Mouse (Mus musculus) stomach, embryonic 16.5 days (tissue): ENCODE measurements around the gene Xpo5. TPM values are rescaled to one million over a fixed set of nuclear protein-coding genes. Genes with fewer than 3 reads are reported as not detected.

Experiments
- ATAC-seq: fragments of 200-750 bp; cut with Nextera tagmentation; 2 replicates; pipeline ENCODE4 v1.8.0; 2017; ENCODE audit warnings: moderate number of reproducible peaks, moderate TSS enrichment; ENCODE audit not compliant: insufficient read depth, low FRiP score
- H3K27ac ChIP-seq: fragments of 300-500 bp; sonication (generic); 2 replicates; pipeline ENCODE4 v1.5.1; 2014; ENCODE audit warnings: low read length
- H3K27me3 ChIP-seq: fragments of 300-500 bp; sonication (generic); 2 replicates; pipeline ENCODE4 v1.6.1; 2014; ENCODE audit warnings: low read length, control low read depth, mixed read lengths; ENCODE audit not compliant: control insufficient read depth, insufficient read depth
- H3K36me3 ChIP-seq: fragments of 300-500 bp; sonication (generic); 2 replicates; pipeline ENCODE4 v1.6.1; 2014; ENCODE audit warnings: low read length; ENCODE audit not compliant: control insufficient read depth, insufficient read depth
- H3K4me1 ChIP-seq: fragments of 300-500 bp; sonication (generic); 2 replicates; pipeline ENCODE4 v1.6.1; 2014; ENCODE audit warnings: low read length, control low read depth, mixed read lengths; ENCODE audit not compliant: control insufficient read depth, insufficient read depth
- H3K4me2 ChIP-seq: fragments of 300-500 bp; sonication (generic); 2 replicates; pipeline ENCODE4 v1.6.1; 2014; ENCODE audit warnings: low read depth, low read length, mixed read lengths
- H3K4me3 ChIP-seq: fragments of 300-500 bp; sonication (generic); replicated peaks from 2 replicates; pipeline ENCODE4 v1.5.1; 2014; ENCODE audit warnings: mild to moderate bottlenecking, low read length
- H3K9ac ChIP-seq: fragments of 300-500 bp; sonication (generic); 2 replicates; pipeline ENCODE4 v1.6.1; 2014; ENCODE audit warnings: low read length
- H3K9me3 ChIP-seq: fragments of 300-500 bp; sonication (generic); replicated peaks from 2 replicates; pipeline ENCODE4 v1.6.1; 2016; ENCODE audit warnings: low read length, control low read depth; ENCODE audit not compliant: control insufficient read depth
- WGBS: fragments of 180-500 bp; shearing (Covaris S2); extraction: QIAGEN DNeasy Blood & Tissue Kit; methylation state at CpG from one replicate; pipeline ENCODE4 v1.1.7; 2014; 5-methylcytosine and 5-hydroxymethylcytosine counted together
- polyA plus RNA-seq: library from polyadenylated mRNA; unstranded; fragments of >200 nt; fragmentation: Nextera tagmentation; extraction: Ambion mirVana; gene quantifications from 2 replicates; pipeline ENCODE4 v1.2.1, GENCODE M21; 2015

Xpo5 gene
- polyA plus RNA-seq, result 32.7 and 32.9 TPM in 2 replicates

- no peaks in the 10 kb centered on the region for H3K27me3 ChIP-seq
- peak within 1 kb of the TSS; percentile 89 for H3K4me3 ChIP-seq
- peaks cover 17% of the 10 kb centered on the region for H3K4me1 ChIP-seq
- H3K36me3 ChIP-seq, result peaks cover 6% of the 10 kb centered on the region; the same call in 1 of the 2 replicates
- peak; percentile 96 for ATAC-seq
- H3K9me3 ChIP-seq, result no peaks in the 10 kb centered on the region
- H3K9ac ChIP-seq, result peak within 1 kb of the TSS; percentile 91
- peak within 1 kb of the TSS; percentile 91 for H3K4me2 ChIP-seq
- peak within 1 kb of the TSS; percentile 89 for H3K27ac ChIP-seq
- WGBS, result under 1% methylated on average over 66 of the region's 66 CpGs
Measured at GRCm38 (mm10) chr17:46202421-46203071, at the start of gene Xpo5, which contains the start of gene Polh. Xpo5 (plus strand) TSS chr17:46202782. Polh (minus strand) TSS chr17:46202645.

GRCm38 (mm10) chr17:46152847-46153782 is 49.5 kb upstream of the Xpo5 start, which contains the start of gene Mad2l1bp:
Mad2l1bp (minus strand) TSS chr17:46153553.
- Histone ChIP-seq H3K9me3 (no peaks in the 10 kb centered on the region), H3K27me3 (no peaks in the 10 kb centered on the region), H3K36me3 (0 out of 2 replicates have a peak, but pooled peaks cover 6% of the 10 kb centered on the region), H3K9ac (peak within 1 kb of the TSS; percentile 80), H3K4me3 (peak within 1 kb of the TSS; percentile 64), H3K4me2 (peak within 1 kb of the TSS; percentile 81), H3K27ac (peak within 1 kb of the TSS; percentile 77), H3K4me1 (peaks cover 5% of the 10 kb centered on the region; the same call in 1 of the 2 replicates)
- ATAC-seq, result peak; percentile 93
- WGBS, result 3% methylated on average over 33 of the region's 33 CpGs

GRCm38 (mm10) chr17:46154336-46154735 is 48.2 kb upstream of the Xpo5 start:
- no peak overlapping the region for H3K27ac ChIP-seq
- no peak overlapping the region for H3K9ac ChIP-seq
- no peaks in the 10 kb centered on the region for H3K9me3 ChIP-seq
- H3K4me3 ChIP-seq, result no peak overlapping the region
- H3K27me3 ChIP-seq, result no peaks in the 10 kb centered on the region
- no peak overlapping the region for H3K4me2 ChIP-seq
- ATAC-seq, result no peak
- peaks cover 6% of the 10 kb centered on the region; the same call in 1 of the 2 replicates for H3K4me1 ChIP-seq
- H3K36me3 ChIP-seq, result no peaks in the 10 kb centered on the region
- WGBS, result 92% methylated on average over 3 of the region's 3 CpGs

GRCm38 (mm10) chr17:46156680-46157079 is 45.9 kb upstream of the Xpo5 start:
- WGBS, result 79% methylated on average over 5 of the region's 5 CpGs
- H3K27ac ChIP-seq, result no peak overlapping the region
- no peak overlapping the region for H3K9ac ChIP-seq
- H3K4me1 ChIP-seq, result peaks cover 15% of the 10 kb centered on the region
- H3K27me3 ChIP-seq, result no peaks in the 10 kb centered on the region
- no peak overlapping the region for H3K4me3 ChIP-seq
- no peak overlapping the region for H3K4me2 ChIP-seq
- H3K9me3 ChIP-seq, result no peaks in the 10 kb centered on the region
- no peaks in the 10 kb centered on the region for H3K36me3 ChIP-seq
- ATAC-seq, result no peak

GRCm38 (mm10) chr17:46157131-46157530 is 45.5 kb upstream of the Xpo5 start:
- H3K27ac ChIP-seq, result no peak overlapping the region
- no peaks in the 10 kb centered on the region for H3K27me3 ChIP-seq

GRCm38 (mm10) chr17:46159236-46159635 is 43.3 kb upstream of the Xpo5 start:
- H3K4me2 ChIP-seq, result peak overlapping the region; percentile 91
- ATAC-seq, result no peak
- WGBS, result 52% methylated on average over 2 of the region's 2 CpGs
- peaks cover 12% of the 10 kb centered on the region for H3K4me1 ChIP-seq
- no peaks in the 10 kb centered on the region for H3K36me3 ChIP-seq
- no peaks in the 10 kb centered on the region for H3K9me3 ChIP-seq
- H3K27ac ChIP-seq, result peak overlapping the region; percentile 96
- H3K4me3 ChIP-seq, result peak overlapping the region; percentile 89
- H3K27me3 ChIP-seq, result no peaks in the 10 kb centered on the region
- peak overlapping the region; percentile 77; the same call in 1 of the 2 replicates for H3K9ac ChIP-seq

More at GRCm38 (mm10) chr17:46157131-46157530, 45.5 kb upstream of the Xpo5 start:
- 83% methylated on average over 8 of the region's 8 CpGs for WGBS
- Histone ChIP-seq H3K9me3 (no peaks in the 10 kb centered on the region), H3K4me2 (no peak overlapping the region), H3K4me3 (no peak overlapping the region), H3K36me3 (no peaks in the 10 kb centered on the region), H3K4me1 (peaks cover 17% of the 10 kb centered on the region), H3K9ac (no peak overlapping the region)
- no peak for ATAC-seq

- H3K4me2 ChIP-seq, result peak overlapping the region; percentile 91
- under 1% methylated on average over 16 of the region's 16 CpGs for WGBS
Measured at GRCm38 (mm10) chr17:46160090-46160662, 42.4 kb upstream of the Xpo5 start.

GRCm38 (mm10) chr17:46160686-46161085 is 41.9 kb upstream of the Xpo5 start, which contains the start of gene Gtpbp2:
Gtpbp2 (plus strand) TSS chr17:46161032.
- peak within 1 kb of the TSS; percentile 96 for H3K27ac ChIP-seq
- WGBS, result under 1% methylated on average over 23 of the region's 23 CpGs
- peak; percentile 94 for ATAC-seq
- H3K9me3 ChIP-seq, result no peaks in the 10 kb centered on the region
- peaks cover 6% of the 10 kb centered on the region; the same call in 1 of the 2 replicates for H3K36me3 ChIP-seq
- H3K4me2 ChIP-seq, result peak within 1 kb of the TSS; percentile 91
- peak within 1 kb of the TSS; percentile 89 for H3K4me3 ChIP-seq
- peak within 1 kb of the TSS; percentile 92 for H3K9ac ChIP-seq
- H3K4me1 ChIP-seq, result peaks cover 12% of the 10 kb centered on the region
- no peaks in the 10 kb centered on the region for H3K27me3 ChIP-seq

More at GRCm38 (mm10) chr17:46160090-46160662, 42.4 kb upstream of the Xpo5 start:
- Histone ChIP-seq H3K27ac (peak overlapping the region; percentile 96), H3K9ac (peak overlapping the region; percentile 77), H3K36me3 (peaks cover under 1% of the 10 kb centered on the region; the same call in 1 of the 2 replicates), H3K4me1 (peaks cover 12% of the 10 kb centered on the region), H3K9me3 (no peaks in the 10 kb centered on the region), H3K27me3 (no peaks in the 10 kb centered on the region), H3K4me3 (peak overlapping the region; percentile 89)
- ATAC-seq, result peak; percentile 58
